Mouse (Mus musculus) MEL (cell line): ENCODE measurements around the gene Rpl34. TPM values are rescaled to one million over a fixed set of nuclear protein-coding genes. Genes with fewer than 3 reads are reported as not detected.

Source experiments
- DNase-seq: peaks from one replicate; pipeline ENCODE4 v3.0.0; 2011; ENCODE audit warnings: low read depth, low spot score
- H3K27ac ChIP-seq: 2 replicates; pipeline ENCODE4 v1.5.1; 2012; ENCODE audit warnings: low read depth, mild to moderate bottlenecking, control low read depth, low read length, moderate library complexity; ENCODE audit not compliant: control insufficient read depth
- H3K27me3 ChIP-seq, 2 experiments: fragments of 150-350 bp in 1 of 2; sonication (generic) in 1 of 2; 2 replicates each; pipeline ENCODE4 v1.6.1; 2012; ENCODE audit warnings: low read length in 2 of 2, mild to moderate bottlenecking in 2 of 2, improper control_type of control experiment in 1 of 2, moderate library complexity in 1 of 2; ENCODE audit not compliant: insufficient read depth in 2 of 2, control insufficient read depth in 1 of 2
- H3K36me3 ChIP-seq, 2 experiments: 2 replicates each; pipeline ENCODE4 v1.6.1; 2012 to 2014; ENCODE audit warnings: low read length in 2 of 2, improper control_type of control experiment in 1 of 2, inconsistent platforms in 1 of 2, mild to moderate bottlenecking in 1 of 2; ENCODE audit not compliant: insufficient read depth in 2 of 2, control insufficient read depth in 1 of 2
- H3K4me1 ChIP-seq, 2 experiments: fragments of 150-350 bp in 1 of 2; sonication (generic) in 1 of 2; 2 replicates each; pipeline ENCODE4 v1.6.1; 2012; ENCODE audit warnings: low read length in 2 of 2, improper control_type of control experiment in 1 of 2, mild to moderate bottlenecking in 1 of 2; ENCODE audit not compliant: insufficient read depth in 2 of 2, control insufficient read depth in 1 of 2
- H3K4me3 ChIP-seq, 2 experiments: fragments of 150-350 bp in 1 of 2; sonication (generic) in 1 of 2; 2 replicates each; pipeline ENCODE4 v1.5.1; 2012; ENCODE audit warnings: low read depth in 2 of 2, low read length in 2 of 2, mild to moderate bottlenecking in 2 of 2, moderate library complexity in 2 of 2, control low read depth in 1 of 2, improper control_type of control experiment in 1 of 2; ENCODE audit not compliant: control insufficient read depth in 1 of 2, insufficient read depth in 1 of 2
- H3K79me2 ChIP-seq: 2 replicates; pipeline ENCODE4 v1.6.1; 2012; ENCODE audit warnings: mild to moderate bottlenecking, low read length, moderate library complexity; ENCODE audit not compliant: control insufficient read depth, poor library complexity, insufficient read depth
- H3K9ac ChIP-seq: 2 replicates; pipeline ENCODE4 v1.6.1; 2012; ENCODE audit warnings: low read depth, mild to moderate bottlenecking, control low read depth, low read length, moderate library complexity; ENCODE audit not compliant: control insufficient read depth, poor library complexity, severe bottlenecking
- H3K9me3 ChIP-seq: fragments of 150-350 bp; sonication (generic); replicated peaks from 2 replicates; pipeline ENCODE4 v1.6.1; 2012; ENCODE audit warnings: mild to moderate bottlenecking, low read length, improper control_type of control experiment, moderate library complexity; ENCODE audit not compliant: insufficient read depth
- BHLHE40 ChIP-seq: IDR thresholded peaks from 2 replicates; pipeline ENCODE4 v1.6.1; 2012; ENCODE audit warnings: low read depth, mild to moderate bottlenecking, inconsistent platforms, low read length, improper control_type of control experiment, borderline replicate concordance
- CHD2 ChIP-seq: IDR thresholded peaks from 2 replicates; pipeline ENCODE4 v1.6.1; 2011; ENCODE audit warnings: low read length, improper control_type of control experiment
- CTCF ChIP-seq, 3 experiments: IDR thresholded peaks in 2 of 3; conservative IDR thresholded peaks in 1 of 3; 2 replicates each; pipeline ENCODE4 v1.5.1; 2011 to 2012; ENCODE audit warnings: low read length in 3 of 3, low read depth in 2 of 3, mild to moderate bottlenecking in 2 of 3, improper control_type of control experiment in 1 of 3, inconsistent platforms in 1 of 3, mixed read lengths in 1 of 3, moderate library complexity in 1 of 3; ENCODE audit not compliant: control insufficient read depth in 1 of 3, insufficient read depth in 1 of 3, poor library complexity in 1 of 3, severe bottlenecking in 1 of 3
- ELF1 ChIP-seq: IDR thresholded peaks from 2 replicates; pipeline ENCODE4 v1.6.1; 2014; ENCODE audit warnings: low read depth, mild to moderate bottlenecking, inconsistent platforms, low read length, improper control_type of control experiment, moderate library complexity
- ETS1 ChIP-seq: IDR thresholded peaks from 2 replicates; pipeline ENCODE4 v1.6.1; 2012; ENCODE audit warnings: low read depth, mild to moderate bottlenecking, inconsistent platforms, low read length, improper control_type of control experiment, moderate library complexity
- HCFC1 ChIP-seq: IDR thresholded peaks from 2 replicates; pipeline ENCODE4 v1.6.1; 2012; ENCODE audit warnings: low read depth, mild to moderate bottlenecking, inconsistent platforms, low read length, improper control_type of control experiment, moderate library complexity
- JUND ChIP-seq: IDR thresholded peaks from 2 replicates; pipeline ENCODE4 v1.6.1; 2011; ENCODE audit warnings: low read depth, mild to moderate bottlenecking, improper control_type of control experiment, low read length
- KAT2A ChIP-seq: conservative IDR thresholded peaks from 2 replicates; pipeline ENCODE4 v1.6.1; 2012; ENCODE audit warnings: low read depth, low read length, improper control_type of control experiment, inconsistent platforms
- MAFK ChIP-seq: IDR thresholded peaks from 2 replicates; pipeline ENCODE4 v1.6.1; 2011; ENCODE audit warnings: low read depth, mild to moderate bottlenecking, low read length, improper control_type of control experiment, borderline replicate concordance
- MAX ChIP-seq: IDR thresholded peaks from 2 replicates; pipeline ENCODE4 v1.6.1; 2011; ENCODE audit warnings: low read length, improper control_type of control experiment
- MXI1 ChIP-seq: IDR thresholded peaks from 2 replicates; pipeline ENCODE4 v1.6.1; 2011; ENCODE audit warnings: mild to moderate bottlenecking, low read depth, low read length, improper control_type of control experiment
- MYC ChIP-seq: IDR thresholded peaks from 2 replicates; pipeline ENCODE4 v1.6.1; 2011; ENCODE audit warnings: low read depth, mild to moderate bottlenecking, low read length, improper control_type of control experiment, moderate library complexity
- NELFE ChIP-seq: IDR thresholded peaks from 2 replicates; pipeline ENCODE4 v1.6.1; 2011; ENCODE audit warnings: low read depth, low read length, improper control_type of control experiment
- NRF1 ChIP-seq: IDR thresholded peaks from 2 replicates; pipeline ENCODE4 v1.6.1; 2014; ENCODE audit warnings: low read depth, mild to moderate bottlenecking, inconsistent platforms, low read length, improper control_type of control experiment, moderate library complexity; ENCODE audit not compliant: poor library complexity, insufficient read depth, severe bottlenecking
- POLR2A ChIP-seq, 2 experiments: IDR thresholded peaks; 2 replicates each; pipeline ENCODE4 v1.6.1; 2011 to 2012; ENCODE audit warnings: low read length in 2 of 2, mild to moderate bottlenecking in 2 of 2, control low read depth in 1 of 2, improper control_type of control experiment in 1 of 2, low read depth in 1 of 2, moderate library complexity in 1 of 2; ENCODE audit not compliant: control insufficient read depth in 1 of 2, insufficient read depth in 1 of 2, poor library complexity in 1 of 2
- POLR2AphosphoS2 ChIP-seq: IDR thresholded peaks from 2 replicates; pipeline ENCODE4 v1.6.1; 2011; ENCODE audit warnings: low read length, improper control_type of control experiment
- RAD21 ChIP-seq: IDR thresholded peaks from 2 replicates; pipeline ENCODE4 v1.6.1; 2011; ENCODE audit warnings: mild to moderate bottlenecking, low read depth, low read length, improper control_type of control experiment
- SIN3A ChIP-seq: IDR thresholded peaks from 2 replicates; pipeline ENCODE4 v1.6.1; 2012; ENCODE audit warnings: low read length, improper control_type of control experiment, inconsistent platforms
- SMC3 ChIP-seq: IDR thresholded peaks from 2 replicates; pipeline ENCODE4 v1.6.1; 2011; ENCODE audit warnings: low read depth, low read length, improper control_type of control experiment
- TBP ChIP-seq: IDR thresholded peaks from 2 replicates; pipeline ENCODE4 v1.8.0; 2011; ENCODE audit warnings: low read depth, low read length, improper control_type of control experiment
- TCF12 ChIP-seq: IDR thresholded peaks from 2 replicates; pipeline ENCODE4 v1.6.1; 2014; ENCODE audit warnings: low read depth, mild to moderate bottlenecking, inconsistent platforms, low read length, improper control_type of control experiment, moderate library complexity
- UBTF ChIP-seq: IDR thresholded peaks from 2 replicates; pipeline ENCODE4 v1.6.1; 2012; ENCODE audit warnings: low read depth, mild to moderate bottlenecking, inconsistent platforms, low read length, improper control_type of control experiment, moderate library complexity, borderline replicate concordance; ENCODE audit not compliant: insufficient read depth
- USF1 ChIP-seq: IDR thresholded peaks from 2 replicates; pipeline ENCODE4 v1.6.1; 2014; ENCODE audit warnings: low read depth, mild to moderate bottlenecking, inconsistent platforms, low read length, improper control_type of control experiment, moderate library complexity
- USF2 ChIP-seq, 2 experiments: IDR thresholded peaks; 2 replicates each; pipeline ENCODE4 v1.6.1; 2011 to 2012; ENCODE audit warnings: improper control_type of control experiment in 2 of 2, low read length in 2 of 2, borderline replicate concordance in 1 of 2, inconsistent platforms in 1 of 2, low read depth in 1 of 2, mild to moderate bottlenecking in 1 of 2; ENCODE audit not compliant: insufficient read depth in 1 of 2
- ZMIZ1 ChIP-seq: IDR thresholded peaks from 2 replicates; pipeline ENCODE4 v1.6.1; 2012; ENCODE audit warnings: low read depth, mild to moderate bottlenecking, inconsistent platforms, low read length, improper control_type of control experiment, moderate library complexity
- ZNF384 ChIP-seq: IDR thresholded peaks from 2 replicates; pipeline ENCODE4 v1.6.1; 2012; ENCODE audit warnings: low read depth, mild to moderate bottlenecking, inconsistent platforms, low read length, improper control_type of control experiment
- polyA plus RNA-seq, 2 experiments: library from polyadenylated mRNA; stranded (reverse) in 1 of 2; unstranded in 1 of 2; fragments of >175 nt in 1 of 2; fragments of >200 nt in 1 of 2; gene quantifications; 2 replicates each; pipeline versions ENCODE4 v1.2.1 to v1.2.4; 2012; ENCODE audit warnings: low replicate concordance in 2 of 2, low read depth in 1 of 2; ENCODE audit not compliant: insufficient read length in 2 of 2, insufficient read depth in 1 of 2, missing spikeins in 1 of 2
- total RNA-seq: library from RNA; depleted of rRNA; stranded (reverse); fragments of 300-350 nt; gene quantifications from 2 replicates; pipeline ENCODE4 v1.2.3, GENCODE M21; 2012; rRNA removed

Rpl34 gene
- 1,619 and 1,639 TPM in 2 replicates for total RNA-seq
- 100 to 1,000 TPM; 451 to 895 TPM for polyA plus RNA-seq

DNA sequence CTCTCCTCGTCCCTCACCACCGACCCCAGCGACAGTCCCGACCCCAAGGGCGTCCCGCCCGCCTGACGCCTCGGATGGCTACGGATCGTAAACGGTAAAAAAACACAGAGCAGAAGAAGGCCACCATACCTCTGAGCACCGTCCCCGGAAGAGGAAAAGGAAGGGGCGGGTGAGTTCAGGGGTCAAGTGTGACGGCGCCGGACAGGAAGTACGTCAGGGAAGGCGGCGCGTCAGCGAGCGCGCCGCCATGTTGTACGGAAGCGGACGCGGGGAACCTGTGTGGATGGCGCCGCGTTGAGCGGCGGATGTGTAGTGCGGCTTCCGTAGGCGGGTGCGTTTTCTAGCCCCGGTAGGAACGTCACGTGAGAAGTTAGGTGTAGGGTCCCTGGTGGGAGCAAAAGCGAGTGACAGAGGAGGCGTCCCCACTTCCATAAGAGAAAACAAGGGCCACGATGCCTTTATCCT is at the start of gene Rpl34:
TSS of gene Rpl34 (minus strand) at position 210 of the 465 bp plus-strand sequence.
- Histone ChIP-seq H3K36me3 (peaks cover 18% of the 10 kb centered on the region in 2 experiments), H3K9ac (peak within 1 kb of the TSS; percentile 96), H3K27ac (peak within 1 kb of the TSS; percentile 79), H3K79me2 (peaks cover 19% of the 10 kb centered on the region), H3K9me3 (no peaks in the 10 kb centered on the region), H3K4me3 (peak within 1 kb of the TSS; percentile 70 to 93), H3K4me1 (peaks cover 0 to 15% of the 10 kb centered on the region in 2 experiments; a peak in 2 of 4 replicates), H3K27me3 (no peaks in the 10 kb centered on the region)
- DNase-seq = peak; percentile 94
- TF ChIP-seq NRF1 = peak; percentile 68
- TF ChIP-seq BHLHE40 = peak; percentile 93
- no peak for TF ChIP-seq ETS1
- TF ChIP-seq MXI1 = peak; percentile 67
- TF ChIP-seq KAT2A = peak; percentile 92
- no peak for TF ChIP-seq MAFK
- TF ChIP-seq MYC = peak; percentile 85
- peak; percentile 94 for TF ChIP-seq ELF1
- no peak for TF ChIP-seq UBTF
- TF ChIP-seq CHD2 = peak; percentile 71
- TF ChIP-seq MAX = peak; percentile 73
- peak; percentile 95 for TF ChIP-seq TBP
- no peak for TF ChIP-seq RAD21
- TF ChIP-seq NELFE = peak; percentile 92
- TF ChIP-seq HCFC1 = peak; percentile 95
- TF ChIP-seq USF1 = peak; percentile 92
- no peak for TF ChIP-seq ZNF384
- peak; percentile 85 for TF ChIP-seq SIN3A
- peak; percentile 67; the same call in 1 of the 2 replicates for TF ChIP-seq POLR2AphosphoS2
- no peak for TF ChIP-seq SMC3
- TF ChIP-seq ZMIZ1 = peak; percentile 78; the same call in 1 of the 2 replicates
- TF ChIP-seq CTCF (IDR thresholded peaks at IDR 0.05 in 2 of 3, conservative IDR thresholded peaks at IDR 0.05 in 1 of 3; ENCODE audit: control insufficient read depth in 1 of 3, insufficient read depth in 1 of 3, low read depth in 2 of 3, low read length in 3 of 3, poor library complexity in 1 of 3, severe bottlenecking in 1 of 3) = no peak
- TF ChIP-seq USF2 (IDR thresholded peaks at IDR 0.05; ENCODE audit: borderline replicate concordance in 1 of 2, insufficient read depth in 1 of 2, low read depth in 1 of 2, low read length in 2 of 2) = peak in 1 of 2 experiments; percentile 50; a peak in 1 of 4 replicates
- TF ChIP-seq POLR2A (IDR thresholded peaks at IDR 0.05; ENCODE audit: control insufficient read depth in 1 of 2, insufficient read depth in 1 of 2, low read depth in 1 of 2, low read length in 2 of 2, poor library complexity in 1 of 2) = peak; percentile 87 to 93
- peak; percentile 69 for TF ChIP-seq TCF12
- no peak for TF ChIP-seq JUND
